Mouse (Mus musculus) embryonic facial prominence, embryonic 11.5 days (tissue): ENCODE data around the gene Lrrc28. TPM values are rescaled to one million over a fixed set of nuclear protein-coding genes. Genes with fewer than 3 reads are reported as not detected.

Experiments used
- ATAC-seq: fragments of 200-750 bp; cut with Nextera tagmentation; replicated peaks from 2 replicates; pipeline ENCODE4 v1.8.0; 2017; ENCODE audit warnings: low read depth; ENCODE audit not compliant: insufficient number of reproducible peaks, low FRiP score, low TSS enrichment
- DNase-seq: peaks from one replicate; pipeline ENCODE4 v3.0.0-alpha.2; 2015; ENCODE audit warnings: low spot score
- H3K27ac ChIP-seq: fragments of 300-500 bp; sonication (generic); replicated peaks from 2 replicates; pipeline ENCODE4 v1.5.1; 2014; ENCODE audit warnings: mild to moderate bottlenecking, low read depth, low read length, control low read depth
- H3K27me3 ChIP-seq: fragments of 300-500 bp; sonication (generic); 2 replicates; pipeline ENCODE4 v1.6.1; 2014; ENCODE audit warnings: mild to moderate bottlenecking, low read length, moderate library complexity, mixed read lengths; ENCODE audit not compliant: control insufficient read depth, insufficient read depth
- H3K36me3 ChIP-seq: fragments of 300-500 bp; sonication (generic); replicated peaks from 2 replicates; pipeline ENCODE4 v1.6.1; 2014; ENCODE audit warnings: low read depth, mild to moderate bottlenecking, low read length, moderate library complexity, mixed read lengths; ENCODE audit not compliant: control insufficient read depth, insufficient read depth
- H3K4me1 ChIP-seq: fragments of 300-500 bp; sonication (generic); 2 replicates; pipeline ENCODE4 v1.6.1; 2014; ENCODE audit warnings: low read length, mixed read lengths; ENCODE audit not compliant: control insufficient read depth, insufficient read depth
- H3K4me2 ChIP-seq: fragments of 300-500 bp; sonication (generic); 2 replicates; pipeline ENCODE4 v1.6.1; 2014; ENCODE audit warnings: low read depth, mild to moderate bottlenecking, control low read depth, low read length, moderate library complexity
- H3K4me3 ChIP-seq: fragments of 300-500 bp; sonication (generic); 2 replicates; pipeline ENCODE4 v1.5.1; 2014; ENCODE audit warnings: low read depth, low read length, control low read depth
- H3K9ac ChIP-seq: fragments of 300-500 bp; sonication (generic); replicated peaks from 2 replicates; pipeline ENCODE4 v1.6.1; 2014; ENCODE audit warnings: mild to moderate bottlenecking, control low read depth, low read length
- H3K9me3 ChIP-seq: fragments of 300-500 bp; sonication (generic); replicated peaks from 2 replicates; pipeline ENCODE4 v1.6.1; 2016; ENCODE audit warnings: mild to moderate bottlenecking, low read length, inconsistent platforms, mixed read lengths; ENCODE audit not compliant: control insufficient read depth
- WGBS: fragments of 180-500 bp; shearing (Covaris S2); extraction: QIAGEN DNeasy Blood & Tissue Kit; methylation state at CpG from one replicate; pipeline ENCODE4 v1.1.7; 2014; 5-methylcytosine and 5-hydroxymethylcytosine counted together
- polyA plus RNA-seq: library from polyadenylated mRNA; unstranded; fragments of >200 nt; fragmentation: Nextera tagmentation; extraction: Ambion mirVana; gene quantifications from 2 replicates; pipeline ENCODE4 v1.2.1, GENCODE M21; 2014

The Lrrc28 gene
- polyA plus RNA-seq, 1 experiment from 2014 or later = 27.6 TPM

GRCm38 (mm10) chr7:67468802-67469408, 176.2 kb downstream of the Lrrc28 start:
- Histone ChIP-seq H3K27ac (no peak overlapping the region), H3K9ac (no peak overlapping the region), H3K36me3 (no peaks in the 10 kb centered on the region), H3K4me1 (no peaks in the 10 kb centered on the region), H3K4me3 (no peak overlapping the region), H3K4me2 (no peak overlapping the region), H3K9me3 (no peaks in the 10 kb centered on the region), H3K27me3 (no peaks in the 10 kb centered on the region)
- DNase-seq = no peak
- no peak for ATAC-seq
- WGBS = 80% methylated on average over 7 of the region's 7 CpGs

GRCm38 (mm10) chr7:67468180-67468579, 176.9 kb downstream of the Lrrc28 start:
- Histone ChIP-seq H3K36me3 (no peaks in the 10 kb centered on the region), H3K27ac (no peak overlapping the region), H3K4me2 (no peak overlapping the region), H3K9me3 (no peaks in the 10 kb centered on the region), H3K27me3 (no peaks in the 10 kb centered on the region), H3K4me1 (no peaks in the 10 kb centered on the region), H3K4me3 (no peak overlapping the region), H3K9ac (no peak overlapping the region)
- DNase-seq (no peak), ATAC-seq (no peak)
- WGBS = 91% methylated on average over 3 of the region's 3 CpGs

GRCm38 (mm10) chr7:67466322-67466721, 178.7 kb downstream of the Lrrc28 start:
- DNase-seq (no peak), ATAC-seq (no peak)
- H3K27ac ChIP-seq = no peak overlapping the region
- H3K9me3 ChIP-seq = no peaks in the 10 kb centered on the region
- H3K4me1 ChIP-seq = no peaks in the 10 kb centered on the region
- WGBS = 82% methylated on average over 2 of the region's 2 CpGs
- no peak overlapping the region for H3K4me2 ChIP-seq
- no peak overlapping the region for H3K4me3 ChIP-seq
- H3K36me3 ChIP-seq = no peaks in the 10 kb centered on the region
- H3K9ac ChIP-seq = no peak overlapping the region
- H3K27me3 ChIP-seq = no peaks in the 10 kb centered on the region

- H3K4me3 ChIP-seq = no peak overlapping the region
- H3K27ac ChIP-seq = no peak overlapping the region
- H3K4me1 ChIP-seq = no peaks in the 10 kb centered on the region
- no peaks in the 10 kb centered on the region for H3K9me3 ChIP-seq
- H3K9ac ChIP-seq = no peak overlapping the region
- WGBS = 90% methylated on average over 8 of the region's 8 CpGs
- DNase-seq = no peak
- no peak overlapping the region for H3K4me2 ChIP-seq
- H3K27me3 ChIP-seq = no peaks in the 10 kb centered on the region
- ATAC-seq = no peak
- H3K36me3 ChIP-seq = no peaks in the 10 kb centered on the region
Observed at GRCm38 (mm10) chr7:67464633-67465032, 180.4 kb downstream of the Lrrc28 start.

- WGBS = 25% methylated on average over 7 of the region's 7 CpGs
- Histone ChIP-seq H3K4me2 (no peak overlapping the region), H3K36me3 (no peaks in the 10 kb centered on the region), H3K4me3 (no peak overlapping the region), H3K27ac (no peak overlapping the region), H3K4me1 (no peaks in the 10 kb centered on the region), H3K9ac (no peak overlapping the region), H3K27me3 (no peaks in the 10 kb centered on the region), H3K9me3 (no peaks in the 10 kb centered on the region)
- DNase-seq (no peak), ATAC-seq (peak; percentile 75)
Observed at GRCm38 (mm10) chr7:67463565-67463964, 181.5 kb downstream of the Lrrc28 start.

Other genes starting within 250 kb of the Lrrc28 start
- gene Ttc23, start 2.1 kb upstream of the Lrrc28 start, polyA plus RNA-seq = 46.8 and 58.3 TPM in 2 replicates
- 1.3 and 1.9 TPM in 2 replicates for gene Synm, start 114.5 kb upstream of the Lrrc28 start, polyA plus RNA-seq